ENCODE assay signal across 9 mouse cellular contexts in genomic region chr7:49471278-49471677, GRCm38 (mm10).
DNase-seq lines count a peak whose midpoint lies in the region; ATAC-seq and TF ChIP-seq lines count a peak whose summit lies in the region.
"Had no signal": no experiment of that assay in that cellular context is flagged by ENCODE, and none has a peak within 500 bp of the region (broad histone marks: within the 10 kb centered on the region; RNA-seq: fewer than 3 reads in every experiment).

No protein-coding gene starts in this region.

- no peak for ATAC-seq in midbrain, embryonic 16.5 days
- ATAC-seq in Patski: peak; percentile 70
- ATAC-seq in forebrain, embryonic 15.5 days (replicated peaks): no peak

- no peaks in the 10 kb centered on the region for H3K27me3 ChIP-seq in midbrain, embryonic 10.5 days (ENCODE audit: low read depth, poor library complexity, severe bottlenecking)
- no peaks in the 10 kb centered on the region for H3K27me3 ChIP-seq in midbrain, embryonic 16.5 days (ENCODE audit: control insufficient read depth, insufficient read depth, low read depth, low read length)
- H3K27me3 ChIP-seq in Patski: no peaks in the 10 kb centered on the region
- H3K27me3 ChIP-seq in heart, embryonic 10.5 days (ENCODE audit: insufficient read depth, poor library complexity, severe bottlenecking): no peaks in the 10 kb centered on the region
- no peaks in the 10 kb centered on the region for H3K27me3 ChIP-seq in forebrain, embryonic 15.5 days
- H3K27me3 ChIP-seq: lung, embryonic 15.5 days had no signal

- in situ Hi-C loops in Patski (cut with MboI; ENCODE audit: low pct_unique_long_range_greater_than_20kb): no loop called here

- H3K36me3 ChIP-seq in midbrain, embryonic 10.5 days: no peaks in the 10 kb centered on the region
- H3K36me3 ChIP-seq in midbrain, embryonic 16.5 days (ENCODE audit: control insufficient read depth, insufficient read depth, low read length): no peaks in the 10 kb centered on the region
- H3K36me3 ChIP-seq in heart, embryonic 10.5 days: no peaks in the 10 kb centered on the region
- H3K36me3 ChIP-seq in forebrain, embryonic 15.5 days: no peaks in the 10 kb centered on the region
- H3K36me3 ChIP-seq: lung, embryonic 15.5 days had no signal

- peak; percentile 46 for DNase-seq in midbrain, embryonic 10.5 days (ENCODE audit: low spot score)
- DNase-seq in Patski (ENCODE audit: low read depth, low spot score): no peak
- peak; percentile 60 for DNase-seq in cerebellum, adult 9-11 months
- DNase-seq in heart, embryonic 10.5 days (ENCODE audit: low spot score): no peak
- peak; percentile 53 to 63 for DNase-seq in lung, adult 18-20 months
- peak; percentile 41 to 81 for DNase-seq in spleen, postnatal 4 days (ENCODE audit: low spot score in 2 of 2)

- TF ChIP-seq CTCF in Patski (IDR thresholded peaks at IDR 0.05): peak; percentile 70

- POLR2A ChIA-PET in Patski (lab: Charles Lee): no interaction called here

- 66% methylated on average over 3 of the region's 3 CpGs for WGBS in midbrain, embryonic 10.5 days
- 64% methylated on average over 3 of the region's 3 CpGs for WGBS in midbrain, embryonic 16.5 days
- 58% methylated on average over 3 of the region's 3 CpGs for WGBS in heart, embryonic 10.5 days
- WGBS in forebrain, embryonic 15.5 days: 65% methylated on average over 3 of the region's 3 CpGs

- CTCF ChIA-PET in Patski (lab: Charles Lee): interaction anchor here (0.8 to 1.9 kb wide), 5 partner anchors 23 to 357 kb away, joined by 3 to 6 read pairs (median 3); no protein-coding TSS in a partner anchor

- no peak overlapping the region for H3K27ac ChIP-seq in midbrain, embryonic 10.5 days (replicated peaks)
- no peak overlapping the region for H3K27ac ChIP-seq in midbrain, embryonic 16.5 days (ENCODE audit: low read length)
- peak overlapping the region; percentile 52; the same call in 1 of the 2 replicates for H3K27ac ChIP-seq in heart, embryonic 10.5 days
- H3K27ac ChIP-seq in forebrain, embryonic 15.5 days (replicated peaks): no peak overlapping the region
- H3K27ac ChIP-seq: lung, embryonic 15.5 days had no signal

- no peak overlapping the region for H3K4me3 ChIP-seq in midbrain, embryonic 10.5 days
- no peak overlapping the region for H3K4me3 ChIP-seq in midbrain, embryonic 16.5 days (ENCODE audit: low read depth, low read length)
- H3K4me3 ChIP-seq in heart, embryonic 10.5 days: no peak overlapping the region
- no peak overlapping the region for H3K4me3 ChIP-seq in forebrain, embryonic 15.5 days
- H3K4me3 ChIP-seq: lung, embryonic 15.5 days had no signal

- H3K9ac ChIP-seq in midbrain, embryonic 16.5 days (ENCODE audit: low read depth, low read length): no peak overlapping the region
- H3K9ac ChIP-seq in forebrain, embryonic 15.5 days (replicated peaks): no peak overlapping the region
- H3K9ac ChIP-seq: lung, embryonic 15.5 days had no signal

- H3K9me3 ChIP-seq in midbrain, embryonic 10.5 days (replicated peaks): no peaks in the 10 kb centered on the region
- no peaks in the 10 kb centered on the region for H3K9me3 ChIP-seq in midbrain, embryonic 16.5 days (replicated peaks; ENCODE audit: control insufficient read depth, low read length, poor library complexity, severe bottlenecking)
- H3K9me3 ChIP-seq in heart, embryonic 10.5 days: no peaks in the 10 kb centered on the region
- H3K9me3 ChIP-seq in forebrain, embryonic 15.5 days: no peaks in the 10 kb centered on the region
- H3K9me3 ChIP-seq: lung, embryonic 15.5 days had no signal

- no peak overlapping the region for H3K4me2 ChIP-seq in midbrain, embryonic 16.5 days (ENCODE audit: low read length)
- H3K4me2 ChIP-seq in forebrain, embryonic 15.5 days (replicated peaks): no peak overlapping the region
- H3K4me2 ChIP-seq: lung, embryonic 15.5 days had no signal

- H3K4me1 ChIP-seq in midbrain, embryonic 10.5 days: peaks cover 7% of the 10 kb centered on the region; the same call in 1 of the 2 replicates
- H3K4me1 ChIP-seq in midbrain, embryonic 16.5 days (ENCODE audit: control insufficient read depth, insufficient read depth, low read length): no peaks in the 10 kb centered on the region
- H3K4me1 ChIP-seq in heart, embryonic 10.5 days: peaks cover 31% of the 10 kb centered on the region
- no peaks in the 10 kb centered on the region; the same call in 1 of the 2 replicates for H3K4me1 ChIP-seq in forebrain, embryonic 15.5 days

Comparison
In these comparisons a context has a peak if more than half of its experiments do, and no peak if none do; other contexts are left out.
1. DNase-seq: peak in midbrain, embryonic 10.5 days (single experiment), cerebellum, adult 9-11 months (single experiment), lung, adult 18-20 months (2 of 2) and spleen, postnatal 4 days (2 of 2); none in Patski (single experiment) and heart, embryonic 10.5 days (single experiment).